Mouse (Mus musculus) liver, adult 2 months (tissue): ENCODE results near the gene Gm49425. TPM values are rescaled to one million over a fixed set of nuclear protein-coding genes. Genes with fewer than 3 reads are reported as not detected.
"Not testable (repeated sequence)": the region's sequence is repeated elsewhere in the genome, so short reads cannot be mapped to it uniquely, and the experiment has no call there.

Experiments
- DNase-seq: peaks from one replicate; pipeline ENCODE4 v3.0.0-alpha.2; 2011; ENCODE audit warnings: low read depth, low spot score; ENCODE audit errors: extremely low read depth
- H3K27ac ChIP-seq: fragments of 200-500 bp; replicated peaks from 2 replicates; pipeline ENCODE4 v1.5.1; 2012; ENCODE audit warnings: low read depth, mild to moderate bottlenecking, control low read depth, inconsistent platforms, low read length; ENCODE audit not compliant: insufficient read depth
- H3K27me3 ChIP-seq: fragments of 200-500 bp; 2 replicates; pipeline ENCODE4 v1.6.1; 2012; ENCODE audit warnings: mild to moderate bottlenecking, moderate library complexity, low read length, inconsistent platforms; ENCODE audit not compliant: control insufficient read depth, insufficient read depth
- H3K36me3 ChIP-seq: fragments of 200-500 bp; 2 replicates; pipeline ENCODE4 v1.6.1; 2012; ENCODE audit warnings: low read length, inconsistent platforms; ENCODE audit not compliant: control insufficient read depth, insufficient read depth
- H3K4me1 ChIP-seq: fragments of 200-500 bp; 2 replicates; pipeline ENCODE4 v1.6.1; 2011; ENCODE audit warnings: low read length; ENCODE audit not compliant: control insufficient read depth, insufficient read depth
- H3K4me3 ChIP-seq: fragments of 200-500 bp; 2 replicates; pipeline ENCODE4 v1.5.1; 2011; ENCODE audit warnings: low read depth, mild to moderate bottlenecking, control low read depth, low read length, moderate library complexity; ENCODE audit not compliant: insufficient read depth
- H3K79me2 ChIP-seq: fragments of 200-500 bp; 2 replicates; pipeline ENCODE4 v1.6.1; 2012; ENCODE audit warnings: inconsistent platforms, mild to moderate bottlenecking, low read length, moderate library complexity; ENCODE audit not compliant: control insufficient read depth, insufficient read depth
- H3K9ac ChIP-seq: fragments of 200-500 bp; 2 replicates; pipeline ENCODE4 v1.6.1; 2012; ENCODE audit warnings: low read depth, mild to moderate bottlenecking, control low read depth, inconsistent platforms, low read length
- CTCF ChIP-seq: fragments of 200-500 bp; IDR thresholded peaks from 2 replicates; pipeline ENCODE4 v1.5.1; 2011; ENCODE audit warnings: low read depth, low read length, control low read depth
- POLR2A ChIP-seq: fragments of 200-500 bp; IDR thresholded peaks from 2 replicates; pipeline ENCODE4 v1.6.1; 2011; ENCODE audit warnings: low read length, control low read depth; ENCODE audit not compliant: insufficient read depth; ENCODE audit errors: extremely low read depth
- WGBS: fragments of 180-500 bp; shearing (Covaris S2); methylation state at CpG from one replicate; pipeline ENCODE4 v1.1.7; 2018; 5-methylcytosine and 5-hydroxymethylcytosine counted together
- polyA plus RNA-seq: library from polyadenylated mRNA; depleted of rRNA; stranded (reverse); fragments of >200 nt; gene quantifications from 2 replicates; pipeline ENCODE4 v1.2.3, GENCODE M21; 2012; rRNA removed
- total RNA-seq: library from RNA; depleted of rRNA; stranded (reverse); fragments of >200 nt; gene quantifications from 2 replicates; pipeline ENCODE4 v1.2.3, GENCODE M21; 2014; rRNA removed

The Gm49425 gene
- total RNA-seq (not detected in 2 replicates), polyA plus RNA-seq (not detected in 2 replicates)

GRCm38 (mm10) chr15:101517161-101517560 lies at the start of gene Gm49425:
Gene Gm49425, minus strand, starts transcription at chr15:101517261.
- not testable (repeated sequence) for H3K4me1 ChIP-seq, H3K4me3 ChIP-seq, H3K79me2 ChIP-seq, H3K9ac ChIP-seq, DNase-seq, H3K36me3 ChIP-seq, H3K27ac ChIP-seq, H3K27me3 ChIP-seq
- WGBS: 66% methylated on average over 2 of the region's 2 CpGs

DNA sequence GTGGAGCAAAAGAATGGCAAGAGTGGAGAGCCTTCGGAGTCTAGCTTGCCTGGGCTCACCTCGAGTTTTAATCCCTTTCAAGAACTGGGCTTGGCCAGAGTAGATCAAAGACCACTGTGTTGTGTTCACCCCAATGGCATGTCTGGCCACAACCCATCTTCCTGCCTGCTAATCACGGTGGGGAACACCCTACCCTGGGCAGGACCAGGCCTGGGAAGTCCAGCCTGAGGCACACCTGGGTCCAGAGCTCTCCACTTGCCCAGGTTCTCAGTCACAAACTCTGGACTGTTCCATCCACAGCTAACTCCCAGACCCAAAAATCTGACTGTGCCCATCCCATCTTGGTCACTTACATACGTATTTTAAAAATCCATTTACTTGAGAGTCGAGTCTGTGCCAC lies 45.8 kb upstream of the Gm49425 start, which contains the start of gene Krt90:
Gene Krt90 (minus strand): TSS at position 101 of the 400 bp plus-strand sequence.
- H3K27me3 ChIP-seq: no peaks in the 10 kb centered on the region
- no peak within 1 kb of the TSS for H3K9ac ChIP-seq
- H3K79me2 ChIP-seq: no peaks in the 10 kb centered on the region
- WGBS: 49% methylated on average over 5 of the region's 5 CpGs
- no peak within 1 kb of the TSS for H3K4me3 ChIP-seq
- H3K36me3 ChIP-seq: no peaks in the 10 kb centered on the region
- H3K4me1 ChIP-seq: no peaks in the 10 kb centered on the region
- no peak for DNase-seq
- TF ChIP-seq POLR2A (no peak), CTCF (no peak)
- no peak within 1 kb of the TSS for H3K27ac ChIP-seq

DNA sequence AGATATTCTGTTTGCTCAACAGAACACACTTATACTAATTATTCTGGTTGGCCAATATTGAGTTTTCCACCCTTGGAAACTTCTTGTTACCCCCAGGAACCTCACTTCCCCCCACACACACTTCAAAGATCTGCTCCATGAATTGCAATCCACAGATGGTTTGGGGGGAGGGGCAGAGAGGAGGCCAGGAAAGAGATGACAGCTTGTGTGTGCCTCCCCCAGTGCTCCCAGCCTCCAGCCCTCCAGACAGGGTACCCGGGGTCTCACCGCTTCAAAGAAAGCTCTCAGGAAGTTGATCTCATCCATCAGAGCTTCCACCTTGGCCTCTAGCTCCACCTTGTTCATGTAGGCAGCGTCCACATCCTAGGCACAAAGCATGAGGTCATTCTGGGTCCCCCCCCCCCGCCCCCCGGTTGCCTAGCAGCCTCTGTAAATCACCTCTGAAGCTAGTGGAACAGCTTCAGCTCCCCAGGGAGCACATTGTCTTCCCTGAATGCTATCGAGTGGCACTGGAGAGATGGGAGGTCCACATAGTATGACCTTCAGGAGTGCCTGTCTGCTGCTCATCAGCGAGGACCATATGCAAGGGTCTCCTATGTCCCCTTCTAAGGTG lies 41.1 kb upstream of the Gm49425 start:
- no peaks in the 10 kb centered on the region for H3K79me2 ChIP-seq
- TF ChIP-seq POLR2A: no peak
- no peak for TF ChIP-seq CTCF
- H3K4me3 ChIP-seq: no peak overlapping the region
- 21% methylated on average over 7 of the region's 7 CpGs for WGBS
- H3K27me3 ChIP-seq: no peaks in the 10 kb centered on the region
- no peak overlapping the region for H3K27ac ChIP-seq
- no peak overlapping the region for H3K9ac ChIP-seq
- no peaks in the 10 kb centered on the region for H3K36me3 ChIP-seq
- H3K4me1 ChIP-seq: no peaks in the 10 kb centered on the region
- no peak for DNase-seq

- Histone ChIP-seq H3K27me3 (no peaks in the 10 kb centered on the region), H3K27ac (no peak overlapping the region), H3K79me2 (no peaks in the 10 kb centered on the region), H3K9ac (no peak overlapping the region), H3K4me1 (no peaks in the 10 kb centered on the region), H3K4me3 (no peak overlapping the region), H3K36me3 (no peaks in the 10 kb centered on the region)
- no peak for DNase-seq
- TF ChIP-seq POLR2A (no peak), CTCF (no peak)
- 2% methylated on average over 11 of the region's 11 CpGs for WGBS
Measured at GRCm38 (mm10) chr15:101553169-101553568, 36.1 kb upstream of the Gm49425 start.

GRCm38 (mm10) chr15:101552188-101552587 lies 35.1 kb upstream of the Gm49425 start:
- no peak for TF ChIP-seq POLR2A
- Histone ChIP-seq H3K36me3 (no peaks in the 10 kb centered on the region), H3K27ac (no peak overlapping the region), H3K27me3 (no peaks in the 10 kb centered on the region), H3K9ac (no peak overlapping the region), H3K4me1 (no peaks in the 10 kb centered on the region), H3K4me3 (no peak overlapping the region), H3K79me2 (no peaks in the 10 kb centered on the region)
- no peak for DNase-seq
- WGBS: 77% methylated on average over 8 of the region's 8 CpGs

DNA sequence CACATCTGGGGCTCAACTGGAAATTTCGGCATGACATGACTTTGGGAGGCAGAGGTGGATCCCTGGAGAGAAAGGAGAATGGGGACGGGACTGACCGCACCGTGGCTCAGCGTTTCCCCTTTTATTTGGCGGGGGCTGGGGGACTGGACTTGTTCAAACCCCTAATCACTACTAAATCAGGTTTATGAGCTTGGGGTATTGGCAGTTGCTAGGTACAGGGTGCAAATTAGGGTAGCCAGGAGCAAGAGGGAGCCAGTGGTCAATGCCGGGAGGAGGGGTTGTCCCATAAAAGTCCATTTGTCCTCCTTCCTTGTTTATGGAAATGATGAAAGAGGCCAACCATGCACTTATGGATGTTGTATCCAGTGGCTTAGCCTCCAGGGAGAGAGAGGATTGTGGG lies 33.5 kb upstream of the Gm49425 start, which contains the start of gene Krt82:
Gene Krt82 (minus strand): TSS at position 101 of the 400 bp plus-strand sequence.
- Histone ChIP-seq H3K9ac (no peak within 1 kb of the TSS), H3K36me3 (no peaks in the 10 kb centered on the region), H3K27me3 (no peaks in the 10 kb centered on the region), H3K4me1 (no peaks in the 10 kb centered on the region), H3K79me2 (no peaks in the 10 kb centered on the region), H3K27ac (no peak within 1 kb of the TSS), H3K4me3 (no peak within 1 kb of the TSS)
- DNase-seq: no peak
- TF ChIP-seq POLR2A (no peak), CTCF (no peak)
- 86% methylated on average over 7 of the region's 7 CpGs for WGBS
